Mouse (Mus musculus): ENCODE measurements at regions not wholly inside any gene's neighbourhood (a gene's known extent, or its start where the extent isn't known, plus 50 kb on each side); places are given as distances from the start of the nearest gene placed in this dataset.
"Not testable (repeated sequence)": the region's sequence is repeated elsewhere in the genome, so short reads cannot be mapped to it uniquely, and the experiment has no call there.

DNA sequence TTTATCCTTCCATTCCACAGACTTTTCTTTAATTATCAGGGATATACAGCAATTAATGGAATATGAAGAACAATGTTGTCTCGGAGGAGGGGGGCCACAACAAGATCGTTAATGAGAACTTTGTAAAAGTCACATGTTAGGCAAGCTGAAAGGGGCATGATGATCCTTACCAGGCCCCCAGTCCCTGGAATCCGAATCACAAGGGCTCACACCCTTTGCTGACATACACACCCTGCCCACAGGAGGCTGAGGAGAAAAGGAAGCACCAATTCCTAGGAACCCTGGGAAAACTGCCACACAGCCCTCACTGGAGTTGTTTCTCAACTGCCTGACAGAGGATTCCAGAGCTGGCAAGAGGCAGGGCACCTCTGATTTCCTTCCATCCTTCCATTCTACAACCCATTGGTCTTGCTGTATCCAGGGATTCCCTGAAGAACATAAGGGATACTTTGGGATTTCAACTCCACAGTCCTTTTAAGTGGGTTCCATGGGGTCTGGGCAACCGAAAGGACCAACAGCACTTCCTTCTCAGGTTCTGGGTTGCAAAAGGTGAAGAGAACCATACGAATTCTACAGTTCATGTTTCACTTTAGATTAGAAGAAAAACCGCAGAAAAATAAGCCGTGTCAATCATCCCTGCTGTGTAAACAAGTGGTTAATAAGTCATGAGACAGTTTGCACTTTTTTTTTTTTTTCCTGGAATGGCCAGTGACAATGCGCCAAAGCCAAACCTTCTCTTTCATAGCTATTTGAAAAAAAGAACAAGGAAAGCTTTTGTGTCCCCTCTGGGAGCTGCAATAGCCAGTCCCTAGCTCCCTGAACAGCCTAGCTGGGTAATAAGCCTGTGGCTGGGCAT, 112.2 kb downstream of the Apob start:
- H3K4me1 ChIP-seq (ENCODE audit: control insufficient read depth, insufficient read depth, low read length) = no peaks in the 10 kb centered on the region
- H3K4me3 ChIP-seq (replicated peaks; ENCODE audit: insufficient read depth, low read depth, low read length) = no peak overlapping the region
- no peaks in the 10 kb centered on the region for H3K27me3 ChIP-seq (ENCODE audit: control insufficient read depth, insufficient read depth, low read length)
- TF ChIP-seq CTCF (IDR thresholded peaks at IDR 0.05; ENCODE audit: borderline replicate concordance, insufficient read depth, low read depth, low read length) = no peak
- 73% methylated on average over 8 of the region's 8 CpGs for WGBS
- H3K27ac ChIP-seq (ENCODE audit: insufficient read depth, low read length) = no peak overlapping the region
- DNase-seq = no peak

DNA sequence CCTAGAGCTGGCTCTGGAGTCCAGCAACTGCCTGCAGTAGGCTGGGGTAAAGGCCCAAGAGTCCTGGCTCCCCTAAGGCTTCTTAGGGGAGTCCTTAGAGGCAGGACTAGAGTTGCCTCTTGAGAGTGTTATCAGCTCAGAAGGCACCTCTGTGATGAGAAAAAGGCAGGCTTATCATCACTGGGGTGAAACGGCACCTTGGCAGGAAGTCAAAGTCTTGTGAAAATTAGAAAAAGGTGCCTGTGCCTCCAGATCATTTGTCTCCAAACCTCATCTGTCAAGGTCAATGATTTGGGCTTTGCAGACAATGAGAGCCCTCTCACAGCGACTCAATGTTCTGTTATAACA, 112.8 kb downstream of the Apob start:
- Histone ChIP-seq H3K4me1 (ENCODE audit: control insufficient read depth, insufficient read depth, low read length) (no peaks in the 10 kb centered on the region), H3K27ac (ENCODE audit: insufficient read depth, low read length) (no peak overlapping the region; the same call in 1 of the 2 replicates), H3K4me3 (replicated peaks; ENCODE audit: insufficient read depth, low read depth, low read length) (no peak overlapping the region), H3K27me3 (ENCODE audit: control insufficient read depth, insufficient read depth, low read length) (no peaks in the 10 kb centered on the region)
- DNase-seq = no peak
- no peak for TF ChIP-seq CTCF (IDR thresholded peaks at IDR 0.05; ENCODE audit: borderline replicate concordance, insufficient read depth, low read depth, low read length)
- TF ChIP-seq POLR2A (IDR thresholded peaks at IDR 0.05; ENCODE audit: borderline replicate concordance, insufficient read depth, low read length) = no peak
- 49% methylated on average over 2 of the region's 2 CpGs for WGBS

DNA sequence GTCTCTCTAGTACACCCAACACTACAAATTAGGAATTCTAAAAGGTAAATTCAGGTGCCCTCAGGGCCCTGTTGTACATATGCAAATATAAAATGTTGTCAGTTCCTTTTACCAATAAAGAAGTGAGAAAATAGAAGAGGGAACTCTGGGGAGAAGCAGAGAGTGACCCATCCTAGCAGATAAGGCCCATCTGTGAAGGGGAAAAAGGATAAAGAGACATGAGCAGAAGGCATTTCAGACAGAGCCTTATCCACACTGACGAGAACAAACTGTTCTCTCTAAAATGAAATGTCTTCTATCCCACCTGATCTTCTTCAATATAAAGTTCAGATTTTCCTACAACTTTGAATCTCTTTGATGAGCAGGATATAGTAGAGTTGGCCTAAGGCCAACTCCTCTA, 114.5 kb upstream of the Ldah start:
- TF ChIP-seq CTCF (IDR thresholded peaks at IDR 0.05; ENCODE audit: borderline replicate concordance, insufficient read depth, low read depth, low read length) (no peak), POLR2A (IDR thresholded peaks at IDR 0.05; ENCODE audit: borderline replicate concordance, insufficient read depth, low read length) (no peak)
- no peaks in the 10 kb centered on the region for H3K27me3 ChIP-seq (ENCODE audit: control insufficient read depth, insufficient read depth, low read length)
- WGBS = 97% methylated on average over 1 of the region's 1 CpGs
- no peak for DNase-seq
- no peaks in the 10 kb centered on the region for H3K4me1 ChIP-seq (ENCODE audit: control insufficient read depth, insufficient read depth, low read length)
- H3K27ac ChIP-seq (ENCODE audit: insufficient read depth, low read length) = no peak overlapping the region
- no peak overlapping the region for H3K4me3 ChIP-seq (replicated peaks; ENCODE audit: insufficient read depth, low read depth, low read length)

DNA sequence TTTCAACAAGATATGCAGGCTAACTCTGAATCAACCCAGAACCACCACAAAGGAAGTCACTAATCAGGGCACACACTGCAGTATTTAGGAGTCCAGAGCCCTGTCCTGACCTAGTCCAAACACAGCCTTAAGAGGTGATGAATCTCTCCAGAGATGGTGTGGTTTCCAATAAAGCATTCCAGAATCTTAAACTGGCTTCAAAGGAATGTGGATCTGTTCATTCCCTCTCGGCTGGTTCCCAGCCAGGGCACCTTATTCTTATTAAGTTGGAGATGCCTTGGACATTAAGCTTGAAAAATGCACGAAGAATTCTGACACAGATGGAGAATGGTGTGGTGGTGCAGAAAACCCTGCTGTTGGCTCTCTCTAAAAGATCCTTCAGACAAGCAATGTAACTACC, 112.0 kb upstream of the Ldah start:
- no peaks in the 10 kb centered on the region for H3K4me1 ChIP-seq (ENCODE audit: control insufficient read depth, insufficient read depth, low read length)
- TF ChIP-seq CTCF (IDR thresholded peaks at IDR 0.05; ENCODE audit: borderline replicate concordance, insufficient read depth, low read depth, low read length) (no peak), POLR2A (IDR thresholded peaks at IDR 0.05; ENCODE audit: borderline replicate concordance, insufficient read depth, low read length) (no peak)
- no peak overlapping the region for H3K27ac ChIP-seq (ENCODE audit: insufficient read depth, low read length)
- WGBS = 56% methylated on average over 2 of the region's 2 CpGs
- no peaks in the 10 kb centered on the region for H3K27me3 ChIP-seq (ENCODE audit: control insufficient read depth, insufficient read depth, low read length)
- DNase-seq = no peak
- H3K4me3 ChIP-seq (replicated peaks; ENCODE audit: insufficient read depth, low read depth, low read length) = no peak overlapping the region

DNA sequence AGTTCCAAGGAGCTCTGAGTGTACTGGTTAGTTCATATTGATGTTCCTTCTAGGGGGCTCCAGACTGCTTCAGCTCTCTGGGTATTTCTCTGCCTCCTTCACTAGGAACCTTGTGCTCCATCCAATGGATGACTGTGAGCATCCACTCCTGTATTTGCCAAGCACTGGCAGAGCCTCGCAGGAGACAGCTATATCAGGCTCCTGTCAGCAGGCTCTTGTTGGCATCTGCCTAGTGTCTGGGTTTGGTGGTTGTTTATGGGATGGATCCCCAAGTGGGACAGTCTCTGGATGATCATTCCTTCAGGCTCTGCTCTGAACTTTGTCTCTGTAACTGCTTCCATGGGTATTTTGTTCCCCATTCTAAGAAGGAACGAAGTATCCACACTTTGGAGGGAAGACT, 109.5 kb upstream of the Ldah start:
- H3K27ac ChIP-seq (ENCODE audit: insufficient read depth, low read length); H3K27me3 ChIP-seq (ENCODE audit: control insufficient read depth, insufficient read depth, low read length); H3K4me3 ChIP-seq (replicated peaks; ENCODE audit: insufficient read depth, low read depth, low read length); H3K4me1 ChIP-seq (ENCODE audit: control insufficient read depth, insufficient read depth, low read length); DNase-seq: not testable (repeated sequence)
- 39% methylated on average over 2 of the region's 2 CpGs for WGBS

DNA sequence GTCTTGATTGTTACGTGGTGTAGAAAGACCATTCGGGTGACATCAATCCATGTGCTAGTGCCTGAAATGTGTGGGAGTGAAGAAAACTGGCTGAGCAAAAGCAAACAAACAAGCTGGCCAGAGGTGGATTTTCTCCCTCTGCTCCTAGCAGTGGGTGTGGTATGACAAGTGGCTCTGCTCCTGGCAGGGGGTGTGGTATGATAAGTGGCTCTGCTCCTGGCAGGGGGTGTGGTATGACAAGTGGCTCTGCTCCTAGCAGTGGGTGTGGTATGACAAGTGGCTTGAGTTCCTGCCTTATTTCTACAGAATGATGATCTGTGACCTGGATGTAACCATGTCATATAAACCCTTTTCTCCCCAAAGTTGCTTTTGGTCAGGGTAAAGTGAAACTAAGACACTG, 108.8 kb upstream of the Ldah start:
- Histone ChIP-seq H3K27ac (ENCODE audit: insufficient read depth, low read length) (no peak overlapping the region), H3K27me3 (ENCODE audit: control insufficient read depth, insufficient read depth, low read length) (no peaks in the 10 kb centered on the region), H3K4me1 (ENCODE audit: control insufficient read depth, insufficient read depth, low read length) (no peaks in the 10 kb centered on the region), H3K4me3 (replicated peaks; ENCODE audit: insufficient read depth, low read depth, low read length) (no peak overlapping the region)
- DNase-seq = no peak
- 95% methylated on average over 2 of the region's 2 CpGs for WGBS
- no peak for TF ChIP-seq POLR2A (IDR thresholded peaks at IDR 0.05; ENCODE audit: borderline replicate concordance, insufficient read depth, low read length)
- TF ChIP-seq CTCF (IDR thresholded peaks at IDR 0.05; ENCODE audit: borderline replicate concordance, insufficient read depth, low read depth, low read length) = no peak

DNA sequence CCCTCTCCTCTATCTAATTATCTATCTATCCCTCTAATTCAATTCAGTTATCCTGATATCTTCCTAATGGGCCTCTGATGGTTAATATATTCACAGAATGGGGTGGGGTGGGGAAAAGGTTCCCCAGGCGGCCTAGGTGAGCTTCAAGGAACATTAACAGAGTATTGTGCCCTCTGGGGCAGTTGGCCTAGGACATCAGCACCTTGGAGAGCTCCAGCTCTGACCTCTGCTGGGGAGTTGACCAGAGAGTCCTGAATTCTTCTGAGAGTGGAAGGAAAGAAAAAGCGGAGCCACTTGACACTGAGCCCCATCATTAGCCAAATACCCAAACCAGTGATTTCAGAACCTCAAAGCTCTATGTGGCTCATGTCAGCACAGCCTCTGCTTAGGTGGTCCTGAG, 108.1 kb upstream of the Ldah start:
- WGBS = 56% methylated on average over 2 of the region's 2 CpGs
- H3K4me3 ChIP-seq (replicated peaks; ENCODE audit: insufficient read depth, low read depth, low read length) = no peak overlapping the region
- TF ChIP-seq CTCF (IDR thresholded peaks at IDR 0.05; ENCODE audit: borderline replicate concordance, insufficient read depth, low read depth, low read length) = no peak
- no peak for TF ChIP-seq POLR2A (IDR thresholded peaks at IDR 0.05; ENCODE audit: borderline replicate concordance, insufficient read depth, low read length)
- no peak overlapping the region for H3K27ac ChIP-seq (ENCODE audit: insufficient read depth, low read length)
- H3K27me3 ChIP-seq (ENCODE audit: control insufficient read depth, insufficient read depth, low read length) = no peaks in the 10 kb centered on the region
- DNase-seq = no peak
- H3K4me1 ChIP-seq (ENCODE audit: control insufficient read depth, insufficient read depth, low read length) = no peaks in the 10 kb centered on the region

DNA sequence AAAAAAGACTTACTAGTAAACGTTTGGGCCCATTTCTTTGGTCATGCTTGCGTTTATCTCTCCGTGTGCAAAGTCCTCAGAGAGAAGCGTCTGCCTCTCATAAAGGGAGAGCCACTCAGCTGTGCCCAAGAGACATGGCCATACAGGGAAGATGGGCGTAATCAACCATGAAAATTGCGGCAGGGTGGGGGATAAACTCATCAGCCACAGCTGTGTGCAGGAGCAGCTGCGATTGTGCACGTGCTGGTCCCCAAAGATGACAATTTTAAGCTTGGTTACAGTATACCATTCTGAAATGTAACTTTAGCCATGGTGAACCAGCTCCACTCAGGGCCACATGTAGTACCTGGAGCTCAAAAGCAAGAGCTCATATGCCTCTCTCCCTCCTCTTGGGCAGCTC, 106.1 kb upstream of the Ldah start:
- Histone ChIP-seq H3K4me1 (ENCODE audit: control insufficient read depth, insufficient read depth, low read length) (no peaks in the 10 kb centered on the region), H3K27ac (ENCODE audit: insufficient read depth, low read length) (no peak overlapping the region), H3K4me3 (replicated peaks; ENCODE audit: insufficient read depth, low read depth, low read length) (no peak overlapping the region), H3K27me3 (ENCODE audit: control insufficient read depth, insufficient read depth, low read length) (no peaks in the 10 kb centered on the region)
- no peak for TF ChIP-seq POLR2A (IDR thresholded peaks at IDR 0.05; ENCODE audit: borderline replicate concordance, insufficient read depth, low read length)
- no peak for TF ChIP-seq CTCF (IDR thresholded peaks at IDR 0.05; ENCODE audit: borderline replicate concordance, insufficient read depth, low read depth, low read length)
- DNase-seq = no peak
- WGBS = 43% methylated on average over 8 of the region's 8 CpGs
